Mouse (Mus musculus): ENCODE measurements around the gene Rpl38. TPM values are rescaled to one million over a fixed set of nuclear protein-coding genes. Genes with fewer than 3 reads are reported as not detected.
A peak's percentile ranks its signal among the peaks of the same experiment; 100 is the strongest.

Gene Rpl38
- polyA plus RNA-seq, 1 experiment from 2014 or later, result 598 TPM

- 68% methylated on average over 15 of the region's 15 CpGs for WGBS (ENCODE audit: insufficient replicate concordance)
- Histone ChIP-seq H3K27ac (ENCODE audit: low read length) (no peak overlapping the region), H3K4me2 (ENCODE audit: low read depth, low read length) (no peak overlapping the region), H3K9ac (ENCODE audit: low read depth, low read length) (no peak overlapping the region), H3K4me1 (ENCODE audit: control insufficient read depth, low read depth, low read length) (no peaks in the 10 kb centered on the region), H3K4me3 (ENCODE audit: low read depth, low read length) (no peak overlapping the region), H3K27me3 (ENCODE audit: control insufficient read depth, insufficient read depth, low read depth, low read length) (no peaks in the 10 kb centered on the region), H3K36me3 (ENCODE audit: control insufficient read depth, insufficient read depth) (no peaks in the 10 kb centered on the region), H3K9me3 (replicated peaks; ENCODE audit: control insufficient read depth, low read length) (no peaks in the 10 kb centered on the region)
- ATAC-seq (ENCODE audit: low read depth), result no peak
These were observed 34.1 kb downstream of the Rpl38 start for GRCm38 (mm10) chr11:114702311-114702995.

GRCm38 (mm10) chr11:114702996-114703361 lies 34.7 kb downstream of the Rpl38 start:
- Histone ChIP-seq H3K4me2 (ENCODE audit: low read depth, low read length) (no peak overlapping the region), H3K4me3 (ENCODE audit: low read depth, low read length) (no peak overlapping the region), H3K9ac (ENCODE audit: low read depth, low read length) (no peak overlapping the region), H3K36me3 (ENCODE audit: control insufficient read depth, insufficient read depth) (no peaks in the 10 kb centered on the region), H3K9me3 (replicated peaks; ENCODE audit: control insufficient read depth, low read length) (no peaks in the 10 kb centered on the region), H3K4me1 (ENCODE audit: control insufficient read depth, low read depth, low read length) (no peaks in the 10 kb centered on the region), H3K27ac (ENCODE audit: low read length) (no peak overlapping the region), H3K27me3 (ENCODE audit: control insufficient read depth, insufficient read depth, low read depth, low read length) (no peaks in the 10 kb centered on the region)
- WGBS (ENCODE audit: insufficient replicate concordance), result 60% methylated on average over 6 of the region's 6 CpGs
- ATAC-seq (ENCODE audit: low read depth), result no peak

DNA sequence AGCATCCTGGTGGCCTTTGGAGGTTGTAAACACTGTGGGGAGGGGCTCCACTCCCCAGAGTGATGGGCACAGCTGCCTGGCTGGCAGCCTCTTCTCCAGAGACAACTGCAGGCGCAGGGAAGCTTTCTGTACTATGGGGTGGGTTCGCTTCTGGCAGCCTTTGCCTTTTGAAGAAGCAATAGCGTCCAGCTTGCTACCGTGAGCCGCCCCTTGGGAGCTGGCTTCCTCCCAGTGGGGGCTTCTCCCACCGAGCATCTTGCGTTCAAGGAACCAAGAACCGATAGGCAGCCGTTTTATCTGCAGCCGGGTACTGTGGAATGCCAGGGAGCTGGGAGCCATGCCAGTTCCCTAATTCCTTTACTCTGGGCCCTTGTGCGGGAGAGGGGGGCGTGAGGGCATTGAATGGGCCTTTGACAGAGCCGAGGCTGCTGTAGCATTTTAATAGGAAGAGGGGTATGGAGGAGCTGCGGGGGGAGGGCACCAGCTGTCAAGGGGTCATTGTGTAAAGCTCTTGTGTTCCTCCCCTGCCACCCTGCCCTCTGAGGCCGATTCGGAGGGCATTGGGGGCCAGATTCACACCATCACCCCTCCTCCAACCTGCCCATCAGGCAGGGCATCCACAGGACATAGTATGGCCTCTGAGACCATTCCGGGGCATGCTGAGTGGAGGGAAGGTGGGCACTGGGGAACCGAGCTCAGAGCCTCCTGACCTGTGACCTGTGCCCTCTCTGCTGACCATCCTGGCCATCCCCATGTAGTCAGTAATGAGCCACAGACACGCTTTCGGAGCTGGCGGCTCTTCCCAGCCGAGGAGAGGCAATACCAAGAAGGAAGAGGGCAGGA lies 36.0 kb downstream of the Rpl38 start:
- Histone ChIP-seq H3K4me2 (ENCODE audit: low read depth, low read length) (no peak overlapping the region), H3K4me1 (ENCODE audit: control insufficient read depth, low read depth, low read length) (no peaks in the 10 kb centered on the region), H3K4me3 (ENCODE audit: low read depth, low read length) (no peak overlapping the region), H3K27me3 (ENCODE audit: control insufficient read depth, insufficient read depth, low read depth, low read length) (no peaks in the 10 kb centered on the region), H3K27ac (ENCODE audit: low read length) (no peak overlapping the region), H3K9me3 (replicated peaks; ENCODE audit: control insufficient read depth, low read length) (no peaks in the 10 kb centered on the region), H3K9ac (ENCODE audit: low read depth, low read length) (no peak overlapping the region), H3K36me3 (ENCODE audit: control insufficient read depth, insufficient read depth) (no peaks in the 10 kb centered on the region)
- 69% methylated on average over 22 of the region's 22 CpGs for WGBS (ENCODE audit: insufficient replicate concordance)
- no peak for ATAC-seq (ENCODE audit: low read depth)

GRCm38 (mm10) chr11:114706358-114706757 lies 38.0 kb downstream of the Rpl38 start:
- no peaks in the 10 kb centered on the region for H3K36me3 ChIP-seq (ENCODE audit: control insufficient read depth, insufficient read depth)
- ATAC-seq (ENCODE audit: low read depth), result no peak
- H3K4me2 ChIP-seq (ENCODE audit: low read depth, low read length), result no peak overlapping the region
- no peaks in the 10 kb centered on the region for H3K4me1 ChIP-seq (ENCODE audit: control insufficient read depth, low read depth, low read length)
- 52% methylated on average over 5 of the region's 5 CpGs for WGBS (ENCODE audit: insufficient replicate concordance)
- H3K9me3 ChIP-seq (replicated peaks; ENCODE audit: control insufficient read depth, low read length), result no peaks in the 10 kb centered on the region
- H3K27me3 ChIP-seq (ENCODE audit: control insufficient read depth, insufficient read depth, low read depth, low read length), result no peaks in the 10 kb centered on the region
- no peak overlapping the region for H3K9ac ChIP-seq (ENCODE audit: low read depth, low read length)
- H3K27ac ChIP-seq (ENCODE audit: low read length), result no peak overlapping the region
- H3K4me3 ChIP-seq (ENCODE audit: low read depth, low read length), result no peak overlapping the region

GRCm38 (mm10) chr11:114711393-114711792 lies 43.1 kb downstream of the Rpl38 start:
- H3K4me1 ChIP-seq (ENCODE audit: control insufficient read depth, low read depth, low read length), result no peaks in the 10 kb centered on the region
- no peak for ATAC-seq (ENCODE audit: low read depth)
- H3K9me3 ChIP-seq (replicated peaks; ENCODE audit: control insufficient read depth, low read length), result no peaks in the 10 kb centered on the region
- H3K4me2 ChIP-seq (ENCODE audit: low read depth, low read length), result no peak overlapping the region
- no peak overlapping the region for H3K9ac ChIP-seq (ENCODE audit: low read depth, low read length)
- WGBS (ENCODE audit: insufficient replicate concordance), result 49% methylated on average over 3 of the region's 3 CpGs
- H3K27me3 ChIP-seq (ENCODE audit: control insufficient read depth, insufficient read depth, low read depth, low read length), result no peaks in the 10 kb centered on the region
- H3K4me3 ChIP-seq (ENCODE audit: low read depth, low read length), result no peak overlapping the region
- no peaks in the 10 kb centered on the region for H3K36me3 ChIP-seq (ENCODE audit: control insufficient read depth, insufficient read depth)
- no peak overlapping the region for H3K27ac ChIP-seq (ENCODE audit: low read length)

GRCm38 (mm10) chr11:114711861-114712260 lies 43.5 kb downstream of the Rpl38 start:
- H3K4me1 ChIP-seq (ENCODE audit: control insufficient read depth, low read depth, low read length), result no peaks in the 10 kb centered on the region
- no peak overlapping the region for H3K9ac ChIP-seq (ENCODE audit: low read depth, low read length)
- no peaks in the 10 kb centered on the region for H3K9me3 ChIP-seq (replicated peaks; ENCODE audit: control insufficient read depth, low read length)
- WGBS (ENCODE audit: insufficient replicate concordance), result 76% methylated on average over 12 of the region's 12 CpGs
- H3K36me3 ChIP-seq (ENCODE audit: control insufficient read depth, insufficient read depth), result no peaks in the 10 kb centered on the region
- H3K4me2 ChIP-seq (ENCODE audit: low read depth, low read length), result no peak overlapping the region
- H3K27me3 ChIP-seq (ENCODE audit: control insufficient read depth, insufficient read depth, low read depth, low read length), result no peaks in the 10 kb centered on the region
- no peak overlapping the region for H3K4me3 ChIP-seq (ENCODE audit: low read depth, low read length)
- ATAC-seq (ENCODE audit: low read depth), result no peak
- no peak overlapping the region for H3K27ac ChIP-seq (ENCODE audit: low read length)

- no peaks in the 10 kb centered on the region for H3K36me3 ChIP-seq (ENCODE audit: control insufficient read depth, insufficient read depth)
These were observed 46.2 kb downstream of the Rpl38 start for GRCm38 (mm10) chr11:114714526-114714925.

DNA sequence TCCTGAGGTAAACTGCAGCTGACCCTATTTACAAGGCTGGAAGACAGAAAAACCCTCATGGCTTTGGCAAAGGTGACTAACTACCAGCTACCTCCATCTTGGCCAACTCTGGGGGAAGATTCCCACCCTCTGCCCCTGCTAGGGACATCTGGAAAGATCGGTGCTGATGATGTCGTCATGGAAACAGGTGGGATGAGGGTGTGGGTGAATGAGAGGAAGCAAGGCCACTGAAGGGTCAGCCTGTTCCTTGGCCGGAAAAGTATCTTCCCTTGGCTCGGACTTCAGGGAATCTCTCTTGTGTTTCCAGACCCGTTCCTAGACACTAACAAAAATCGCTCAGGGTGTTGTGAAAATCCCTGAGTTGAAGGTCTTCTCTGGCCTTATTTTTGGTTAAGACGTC lies 47.2 kb downstream of the Rpl38 start:
- Histone ChIP-seq H3K4me1 (ENCODE audit: control insufficient read depth, low read depth, low read length) (no peaks in the 10 kb centered on the region), H3K27ac (ENCODE audit: low read length) (no peak overlapping the region), H3K4me3 (ENCODE audit: low read depth, low read length) (no peak overlapping the region), H3K27me3 (ENCODE audit: control insufficient read depth, insufficient read depth, low read depth, low read length) (no peaks in the 10 kb centered on the region), H3K4me2 (ENCODE audit: low read depth, low read length) (no peak overlapping the region), H3K9me3 (replicated peaks; ENCODE audit: control insufficient read depth, low read length) (no peaks in the 10 kb centered on the region), H3K9ac (ENCODE audit: low read depth, low read length) (no peak overlapping the region), H3K36me3 (ENCODE audit: control insufficient read depth, insufficient read depth) (no peaks in the 10 kb centered on the region)
- ATAC-seq (ENCODE audit: low read depth), result no peak
- WGBS (ENCODE audit: insufficient replicate concordance), result 57% methylated on average over 7 of the region's 7 CpGs

More at GRCm38 (mm10) chr11:114714526-114714925, 46.2 kb downstream of the Rpl38 start:
- 78% methylated on average over 6 of the region's 6 CpGs for WGBS (ENCODE audit: insufficient replicate concordance)
- Histone ChIP-seq H3K4me3 (ENCODE audit: low read depth, low read length) (no peak overlapping the region), H3K27me3 (ENCODE audit: control insufficient read depth, insufficient read depth, low read depth, low read length) (no peaks in the 10 kb centered on the region), H3K27ac (ENCODE audit: low read length) (no peak overlapping the region), H3K4me2 (ENCODE audit: low read depth, low read length) (no peak overlapping the region), H3K9me3 (replicated peaks; ENCODE audit: control insufficient read depth, low read length) (no peaks in the 10 kb centered on the region), H3K9ac (ENCODE audit: low read depth, low read length) (no peak overlapping the region), H3K4me1 (ENCODE audit: control insufficient read depth, low read depth, low read length) (no peaks in the 10 kb centered on the region)
- ATAC-seq (ENCODE audit: low read depth), result no peak

GRCm38 (mm10) chr11:114720535-114720934 lies 52.2 kb downstream of the Rpl38 start:
- no peaks in the 10 kb centered on the region for H3K27me3 ChIP-seq (ENCODE audit: control insufficient read depth, insufficient read depth, low read depth, low read length)
- no peaks in the 10 kb centered on the region for H3K36me3 ChIP-seq (ENCODE audit: control insufficient read depth, insufficient read depth)
- H3K27ac ChIP-seq (ENCODE audit: low read length), result no peak overlapping the region
- H3K4me2 ChIP-seq (ENCODE audit: low read depth, low read length), result no peak overlapping the region
- no peak overlapping the region for H3K9ac ChIP-seq (ENCODE audit: low read depth, low read length)
- no peaks in the 10 kb centered on the region for H3K9me3 ChIP-seq (replicated peaks; ENCODE audit: control insufficient read depth, low read length)
- H3K4me3 ChIP-seq (ENCODE audit: low read depth, low read length), result no peak overlapping the region
- H3K4me1 ChIP-seq (ENCODE audit: control insufficient read depth, low read depth, low read length), result no peaks in the 10 kb centered on the region
- WGBS (ENCODE audit: insufficient replicate concordance), result 68% methylated on average over 10 of the region's 10 CpGs
- peak; percentile 54 for ATAC-seq (ENCODE audit: low read depth)
